Mouse (Mus musculus): ENCODE results near the gene C1rb.
"Not testable (repeated sequence)": the region's sequence is repeated elsewhere in the genome, so short reads cannot be mapped to it uniquely, and the experiment has no call there.

GRCm38 (mm10) chr6:124547979-124548378 is 22.1 kb upstream of the C1rb start:
- not testable (repeated sequence) for TF ChIP-seq TAL1, GATA1 (IDR thresholded peaks at IDR 0.05; ENCODE audit: low read length)

All from erythroblast, embryonic 14.5 days (primary cell).